Mouse (Mus musculus) layer of hippocampus, postnatal 25 days (tissue): ENCODE data around the gene Cmss1. TPM values are rescaled to one million over a fixed set of nuclear protein-coding genes. Genes with fewer than 3 reads are reported as not detected.

Experiments used
- DNase-seq, 2 experiments: peaks; one replicate each; pipeline ENCODE4 v3.0.0; 2022; ENCODE audit warnings: mixed read lengths in 2 of 2, low spot score in 1 of 2; ENCODE audit errors: extremely low spot score in 1 of 2
- total RNA-seq, 2 experiments: library from RNA; stranded (reverse); gene quantifications; 2 replicates each; pipeline ENCODE4 v1.2.3; 2021

The Cmss1 gene
- total RNA-seq, 2 experiments from 2014 or later: 13.5 to 17.0 TPM

DNA sequence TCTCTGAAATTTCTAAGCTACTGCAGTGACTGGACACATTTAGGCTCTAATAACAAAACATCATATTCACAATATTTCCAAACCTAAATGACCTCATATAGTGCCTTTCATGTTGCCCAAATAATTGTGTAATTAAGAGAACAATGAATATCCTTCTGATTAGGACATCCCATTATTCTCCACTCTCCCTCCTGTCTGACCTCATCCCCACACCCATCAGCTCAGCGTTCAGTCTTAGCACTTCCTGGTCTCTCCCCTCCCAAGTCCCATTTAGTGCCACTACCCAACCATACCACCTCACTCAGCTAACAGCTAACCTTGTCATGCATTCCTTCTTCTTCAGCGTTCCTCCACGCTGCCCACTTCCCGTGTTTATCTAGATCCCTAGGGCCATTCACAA is 123.8 kb downstream of the Cmss1 start:
- no peak for DNase-seq

DNA sequence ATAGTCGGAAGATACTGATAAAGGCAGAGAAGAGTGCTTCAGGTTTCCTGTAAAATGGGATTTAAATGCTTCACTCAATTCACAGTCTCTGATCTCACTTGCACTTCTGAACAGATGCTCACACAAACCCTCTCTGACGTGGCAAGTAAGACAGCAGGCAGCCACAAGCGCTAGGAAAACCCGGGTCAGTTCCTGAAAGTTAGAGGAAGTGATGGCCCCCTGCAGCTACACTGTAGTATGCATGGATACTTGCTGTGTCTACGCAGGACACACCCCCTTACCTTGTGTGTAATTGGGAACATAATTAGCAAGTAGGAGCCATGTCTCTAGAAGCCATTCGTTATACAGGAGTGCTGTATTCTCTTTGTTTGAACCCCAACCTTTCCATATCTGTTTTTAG is 124.4 kb downstream of the Cmss1 start:
- DNase-seq: no peak

GRCm38 (mm10) chr16:57479776-57480175 is 126.9 kb downstream of the Cmss1 start:
- DNase-seq: no peak

DNA sequence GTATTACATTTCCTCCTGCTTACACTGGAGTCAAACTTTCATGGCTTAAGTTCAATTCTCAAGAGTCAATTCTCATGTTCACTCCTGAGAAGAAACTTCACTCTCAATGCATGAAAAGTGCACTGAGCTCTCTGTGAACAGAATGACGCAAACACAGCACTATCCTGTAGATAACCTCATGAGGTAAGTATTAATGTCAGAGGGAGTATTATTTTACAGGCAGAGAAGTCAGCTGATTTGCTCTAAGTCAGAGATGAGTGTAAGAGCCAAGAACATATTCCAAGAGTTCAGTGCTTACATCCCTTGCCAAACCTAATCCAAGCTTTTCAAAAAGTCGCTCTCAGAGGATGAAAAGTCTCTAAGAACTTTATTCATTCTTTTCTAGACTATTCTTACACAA is 128.2 kb downstream of the Cmss1 start:
- no peak for DNase-seq

- DNase-seq: no peak
These were observed 133.1 kb downstream of the Cmss1 start for GRCm38 (mm10) chr16:57473415-57474085.

- DNase-seq: no peak
These were observed 135.6 kb downstream of the Cmss1 start for GRCm38 (mm10) chr16:57471071-57471470.

DNA sequence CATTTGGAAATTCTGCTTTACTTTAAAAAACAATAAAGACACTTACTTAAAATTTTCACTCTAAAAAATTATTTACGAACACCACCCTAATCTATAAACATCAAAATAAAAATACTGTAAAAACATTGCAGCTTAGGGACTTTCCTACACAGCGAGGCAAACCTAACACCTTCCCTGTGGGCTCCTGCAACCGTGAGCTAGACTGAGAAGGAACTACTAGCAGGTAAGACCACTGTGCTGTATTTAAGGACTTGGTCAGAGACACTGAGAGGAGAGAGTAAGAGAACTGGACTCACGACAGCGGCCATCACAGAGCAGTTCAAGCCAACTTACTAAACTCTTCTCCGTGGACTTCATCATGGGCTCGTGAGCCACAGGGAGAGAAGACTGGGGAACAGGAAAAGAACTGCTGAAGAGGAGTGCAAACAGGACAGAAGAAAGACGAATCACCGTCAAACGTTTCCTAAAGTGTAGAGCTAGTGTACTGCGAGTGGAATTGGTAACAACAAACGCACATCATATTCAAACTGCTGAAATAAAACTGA is 136.3 kb downstream of the Cmss1 start:
- DNase-seq: no peak

- no peak for DNase-seq
These were observed 136.8 kb downstream of the Cmss1 start for GRCm38 (mm10) chr16:57469869-57470268.

- no peak for DNase-seq
These were observed 137.4 kb downstream of the Cmss1 start for GRCm38 (mm10) chr16:57469301-57469700.

DNA sequence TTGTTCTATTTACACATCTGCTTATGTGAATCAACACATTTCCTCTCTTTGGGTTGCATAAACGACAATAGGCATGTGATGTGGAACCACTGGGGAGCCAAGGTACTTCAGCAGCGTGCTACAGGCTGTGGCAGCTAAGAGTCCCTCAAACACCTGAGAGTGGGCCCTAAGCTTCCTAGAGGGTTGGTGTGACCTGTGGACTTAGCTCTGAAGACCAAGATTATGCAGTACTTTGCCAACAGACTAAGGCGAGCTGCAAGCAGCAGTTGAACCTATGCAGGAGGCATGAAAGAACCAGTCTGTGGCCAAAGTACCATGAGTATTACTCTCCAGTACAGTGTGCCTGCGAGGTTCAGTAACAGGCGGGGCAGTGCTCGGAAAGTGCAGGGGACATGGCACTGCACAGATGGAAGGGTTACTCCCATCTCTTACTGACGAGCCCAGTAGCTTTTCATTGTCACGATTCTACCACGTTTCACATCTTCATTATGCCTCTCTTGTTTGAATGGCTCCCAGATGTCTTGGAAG is 141.2 kb downstream of the Cmss1 start:
- DNase-seq: no peak

DNA sequence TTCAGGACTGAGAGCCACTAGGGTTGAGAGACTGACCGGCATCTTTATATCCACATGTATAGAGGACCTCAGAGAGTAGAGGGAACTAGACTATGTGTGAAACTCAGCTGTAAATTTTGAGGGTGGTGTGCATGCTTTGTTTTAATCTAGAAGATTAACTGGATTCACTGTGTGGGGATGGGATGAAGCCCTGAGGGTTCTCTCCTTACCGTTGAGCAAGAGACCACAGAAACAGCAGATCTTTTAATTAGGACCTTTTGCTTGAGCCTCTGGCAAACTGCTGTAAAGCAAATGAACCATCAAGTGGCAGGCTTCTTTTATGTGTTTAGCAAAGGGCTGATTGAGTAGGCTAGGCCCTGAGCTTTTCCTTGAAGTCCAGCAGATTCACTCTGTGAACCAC is 150.7 kb downstream of the Cmss1 start:
- DNase-seq: no peak

- DNase-seq: no peak
These were observed 151.1 kb downstream of the Cmss1 start for GRCm38 (mm10) chr16:57455573-57455972.

DNA sequence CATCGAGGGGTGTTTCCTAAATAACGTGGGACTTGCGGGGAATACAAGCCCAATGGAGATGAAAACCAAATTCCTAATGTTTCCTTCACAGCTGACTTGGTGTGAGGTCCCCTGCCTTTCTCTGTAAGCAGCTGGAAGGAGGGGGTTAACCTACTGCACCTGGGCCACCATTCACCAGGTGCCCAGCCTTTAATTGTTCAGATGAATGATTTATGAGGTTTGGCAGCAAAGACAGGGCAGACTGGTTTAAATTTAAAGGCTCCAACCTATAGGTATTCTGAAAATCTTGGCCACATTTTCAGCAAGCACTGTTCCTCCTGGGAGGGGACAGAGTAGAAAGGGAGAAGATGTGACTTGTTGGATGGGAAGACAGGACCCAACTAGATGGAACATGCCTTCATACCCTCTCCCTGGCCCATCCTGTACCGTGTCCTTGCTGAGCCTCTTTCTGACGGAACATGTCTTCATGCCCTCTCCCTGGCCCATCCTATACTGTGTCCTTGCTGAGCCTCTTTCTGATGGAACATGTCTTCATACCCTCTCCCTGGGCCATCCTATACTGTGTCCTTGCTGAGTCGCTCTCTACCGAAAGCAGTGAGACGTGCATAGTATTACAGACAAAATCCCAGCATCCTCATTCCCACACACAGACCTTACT is 152.4 kb downstream of the Cmss1 start:
- DNase-seq: no peak

GRCm38 (mm10) chr16:57453009-57453408 is 153.7 kb downstream of the Cmss1 start:
- DNase-seq: no peak

GRCm38 (mm10) chr16:57445096-57446094 is 161.3 kb downstream of the Cmss1 start:
- DNase-seq: no peak

GRCm38 (mm10) chr16:57440706-57441437 is 165.8 kb downstream of the Cmss1 start:
- DNase-seq: no peak

DNA sequence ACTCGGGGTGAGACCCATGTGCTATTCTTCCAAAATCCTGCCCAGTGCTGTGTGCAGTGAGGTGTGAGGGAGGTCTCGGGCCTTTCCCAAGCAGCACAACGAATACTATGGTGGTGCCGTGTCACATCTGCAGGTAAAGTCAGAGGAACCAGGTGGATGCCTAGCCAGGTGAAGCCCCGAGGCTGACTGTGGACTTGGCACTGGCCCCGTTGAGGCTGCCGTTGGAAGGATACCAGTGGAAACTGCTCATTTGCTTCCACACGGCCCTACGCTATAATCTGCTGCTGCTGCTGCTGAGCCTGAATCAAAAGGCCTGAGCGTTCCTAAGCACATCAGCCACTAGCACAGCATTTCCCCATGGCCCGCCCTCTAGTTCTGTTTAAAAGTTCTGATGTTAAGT is 167.5 kb downstream of the Cmss1 start:
- DNase-seq: no peak

DNA sequence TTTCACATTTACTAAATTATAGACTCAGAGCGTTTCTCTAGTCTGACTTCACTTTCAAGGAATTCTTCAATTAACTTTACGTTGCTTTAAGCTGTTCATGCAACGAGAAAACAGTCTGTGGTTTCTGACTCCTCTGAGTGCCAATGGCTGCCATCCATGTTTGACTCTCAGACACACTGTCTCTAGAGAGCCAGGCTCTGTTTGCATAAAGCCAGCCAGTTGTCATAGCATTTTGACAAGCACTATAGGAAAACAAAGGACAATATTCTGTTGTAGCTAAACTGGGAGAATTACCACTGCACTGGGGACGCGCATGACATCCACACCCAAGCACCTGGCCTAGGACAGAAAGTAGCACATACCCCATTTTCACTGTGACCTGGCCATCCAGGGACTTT is 168.4 kb downstream of the Cmss1 start:
- DNase-seq: no peak

- no peak for DNase-seq
These were observed 169.0 kb downstream of the Cmss1 start for GRCm38 (mm10) chr16:57437523-57438287.
